Mouse (Mus musculus): ENCODE results near the gene Zfp53.

The Zfp53 gene

GRCm38 (mm10) chr17:21516201-21517129, 27.7 kb downstream of the Zfp53 start:
- TF ChIP-seq GATA4 (IDR thresholded peaks at IDR 0.05; ENCODE audit: insufficient replicate concordance, low read length): 0 out of 2 replicates have a peak, but pooled peaks have one; percentile 64

GRCm38 (mm10) chr17:21517130-21517671, 28.4 kb downstream of the Zfp53 start:
- TF ChIP-seq GATA4 (IDR thresholded peaks at IDR 0.05; ENCODE audit: insufficient replicate concordance, low read length): no peak

- TF ChIP-seq GATA4 (IDR thresholded peaks at IDR 0.05; ENCODE audit: insufficient replicate concordance, low read length): no peak
Measured at GRCm38 (mm10) chr17:21526270-21526669, 37.5 kb downstream of the Zfp53 start.

- TF ChIP-seq GATA4 (IDR thresholded peaks at IDR 0.05; ENCODE audit: insufficient replicate concordance, low read length): no peak
Measured at GRCm38 (mm10) chr17:21530645-21531330, 42.0 kb downstream of the Zfp53 start.

DNA sequence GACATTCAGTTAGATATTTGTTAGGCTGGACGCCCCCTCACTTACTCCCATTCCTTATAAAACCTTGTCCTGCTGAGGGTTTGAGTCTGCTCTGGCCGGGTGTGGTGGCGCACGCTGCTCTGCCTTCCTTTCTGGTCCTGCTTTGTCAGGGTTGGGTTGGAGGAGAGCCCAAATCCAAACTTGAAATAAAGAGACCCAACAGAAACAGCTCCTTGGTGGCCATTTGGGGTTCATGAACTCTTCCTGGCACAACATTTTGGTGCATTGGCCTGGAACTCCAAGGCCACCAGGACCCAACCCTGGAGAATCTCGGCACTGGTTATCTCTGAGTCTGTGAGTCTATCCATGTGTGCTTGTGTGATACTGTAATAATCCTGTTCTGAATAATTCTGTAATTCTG, 42.8 kb downstream of the Zfp53 start:
- TF ChIP-seq GATA4 (IDR thresholded peaks at IDR 0.05; ENCODE audit: insufficient replicate concordance, low read length): no peak

- TF ChIP-seq GATA4 (IDR thresholded peaks at IDR 0.05; ENCODE audit: insufficient replicate concordance, low read length): no peak; the same call in 1 of the 2 replicates
Measured at GRCm38 (mm10) chr17:21532101-21532951, 43.5 kb downstream of the Zfp53 start.

DNA sequence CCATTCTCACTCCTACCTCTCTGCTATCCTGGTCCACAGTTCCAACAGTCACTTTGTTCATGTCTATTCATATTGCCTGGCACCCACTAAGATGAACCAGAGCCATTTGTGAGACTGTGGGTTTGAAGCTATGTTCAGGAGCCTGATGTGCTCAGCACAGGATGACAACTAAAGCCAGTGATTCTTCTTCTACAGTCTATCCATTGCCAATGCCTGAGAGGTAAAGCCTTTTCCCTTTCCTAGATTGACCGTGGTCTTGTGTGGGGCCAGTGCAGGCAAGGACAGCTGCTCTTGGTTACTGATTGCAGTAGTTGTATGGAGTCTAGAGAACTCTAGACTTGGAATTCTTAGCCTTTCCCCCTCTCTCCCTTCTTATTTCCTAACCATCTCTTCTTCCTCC, 45.2 kb downstream of the Zfp53 start:
- TF ChIP-seq GATA4 (IDR thresholded peaks at IDR 0.05; ENCODE audit: insufficient replicate concordance, low read length): no peak

GRCm38 (mm10) chr17:21534460-21535095, 45.8 kb downstream of the Zfp53 start:
- peak; percentile 55; the same call in 1 of the 2 replicates for TF ChIP-seq GATA4 (IDR thresholded peaks at IDR 0.05; ENCODE audit: insufficient replicate concordance, low read length)

DNA sequence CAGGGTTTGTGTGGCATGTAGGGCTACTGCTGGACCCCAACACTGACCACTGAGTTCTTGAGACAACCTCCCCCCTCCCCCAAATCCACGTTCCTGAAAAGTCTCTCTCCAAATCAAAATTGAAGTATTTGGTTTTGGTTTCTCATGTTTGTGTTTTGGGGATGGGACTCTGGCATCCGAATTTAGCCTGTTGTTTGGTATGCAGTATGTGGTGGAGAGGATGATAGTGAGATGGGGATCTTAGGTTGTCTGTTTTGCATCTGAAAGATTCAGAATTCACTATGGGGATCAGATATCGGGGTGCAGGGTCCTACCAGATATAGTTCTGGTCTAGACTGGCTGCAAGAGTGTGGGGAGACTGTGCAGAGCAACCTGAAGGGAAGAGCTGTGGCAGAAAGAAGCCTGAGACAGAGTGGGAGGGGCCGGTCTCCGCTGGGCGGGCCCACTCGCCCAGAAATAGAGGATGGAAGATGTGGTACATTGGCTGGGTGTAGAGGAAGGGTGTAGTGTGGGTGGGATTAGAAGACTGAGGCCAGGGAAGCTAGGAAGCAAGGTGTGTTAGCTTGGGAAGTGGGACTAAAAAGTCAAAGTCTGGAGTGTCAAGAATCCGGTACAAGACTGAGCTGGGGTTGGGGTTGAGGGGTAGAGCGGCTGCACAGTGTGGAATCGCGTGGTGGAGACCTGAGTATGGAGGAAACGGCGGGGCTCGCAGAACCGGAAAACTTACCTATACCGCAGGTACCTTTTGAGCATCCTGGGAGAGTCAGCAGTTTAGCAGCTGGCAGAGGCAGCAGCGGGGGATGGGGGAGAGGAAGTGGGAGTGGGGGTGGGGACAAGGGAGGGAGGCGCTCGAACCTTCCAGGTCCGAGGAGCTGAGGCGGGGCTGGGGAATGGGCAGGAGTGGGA, 46.6 kb downstream of the Zfp53 start, which contains the start of gene Zfp52:
TSS of gene Zfp52 (plus strand) at position 444 of the 906 bp plus-strand sequence.
- TF ChIP-seq GATA4 (IDR thresholded peaks at IDR 0.05; ENCODE audit: insufficient replicate concordance, low read length): no peak

DNA sequence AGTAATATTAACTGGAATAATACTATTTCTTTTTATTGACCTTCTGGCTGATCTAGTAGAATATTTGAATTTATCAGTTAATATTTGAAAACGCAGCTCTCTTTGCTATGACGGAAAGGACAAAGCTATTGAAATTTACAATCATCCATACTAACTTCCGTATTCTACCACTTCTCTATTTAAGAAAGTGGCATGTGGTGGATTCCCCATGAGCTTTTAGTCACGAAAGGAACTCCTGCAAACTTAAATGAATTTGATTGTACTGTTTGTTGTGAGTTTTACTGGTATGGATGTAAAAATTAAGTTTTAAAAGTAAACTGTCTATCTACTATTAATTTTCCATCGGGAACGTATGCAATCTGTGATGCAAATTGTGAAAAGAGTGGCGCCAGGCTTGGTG, 47.3 kb downstream of the Zfp53 start:
- no peak for TF ChIP-seq GATA4 (IDR thresholded peaks at IDR 0.05; ENCODE audit: insufficient replicate concordance, low read length)

- no peak for TF ChIP-seq GATA4 (IDR thresholded peaks at IDR 0.05; ENCODE audit: insufficient replicate concordance, low read length)
Measured at GRCm38 (mm10) chr17:21536676-21537075, 47.9 kb downstream of the Zfp53 start.

DNA sequence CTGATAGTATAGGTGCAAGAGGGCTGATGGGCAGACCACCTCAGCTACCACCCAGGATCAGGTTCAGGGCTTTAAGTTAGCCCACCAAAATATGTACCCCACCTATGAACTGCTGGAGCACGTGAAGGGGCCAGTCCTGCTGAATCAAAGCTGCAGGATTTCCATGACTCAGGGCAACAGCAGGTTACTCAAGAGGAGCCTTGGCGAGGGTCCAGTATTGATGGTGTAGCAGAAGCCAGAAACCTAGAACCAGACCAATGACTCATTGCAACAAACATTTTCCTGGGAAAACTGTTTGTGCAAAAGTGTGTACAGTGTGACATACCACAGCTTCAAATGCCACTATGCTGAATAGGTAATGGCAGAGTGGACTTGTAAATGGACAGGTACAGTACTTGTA, 69.0 kb downstream of the Zfp53 start:
- TF ChIP-seq GATA4 (IDR thresholded peaks at IDR 0.05; ENCODE audit: insufficient replicate concordance, low read length): no peak

Measured in liver, adult (tissue).